18 mouse cellular contexts compared by ENCODE assay signal in genomic region chr10:57638250-57638649, GRCm38 (mm10). TPM values are rescaled to one million over a fixed set of nuclear protein-coding genes. Genes with fewer than 3 reads are reported as not detected.
"Had no signal": no experiment of that assay in that cellular context is flagged by ENCODE, and none has a peak within 500 bp of the region (broad histone marks: within the 10 kb centered on the region; RNA-seq: fewer than 3 reads in every experiment).

No protein-coding gene starts in this region.

- H3K9ac ChIP-seq: liver, embryonic 13.5 days; liver, embryonic 15.5 days; liver, postnatal 0 days; lung, embryonic 15.5 days; neural tube, embryonic 12.5 days had no signal

- H3K27me3 ChIP-seq: liver, embryonic 13.5 days; liver, embryonic 15.5 days; lung, embryonic 15.5 days; megakaryocyte, embryonic 14.5 days; neural tube, embryonic 12.5 days had no signal

- H3K4me2 ChIP-seq: liver, embryonic 13.5 days; liver, embryonic 15.5 days; lung, embryonic 15.5 days; midbrain, embryonic 11.5 days; neural tube, embryonic 12.5 days had no signal

- H3K36me3 ChIP-seq: liver, embryonic 13.5 days; liver, embryonic 15.5 days; lung, embryonic 15.5 days; neural tube, embryonic 12.5 days had no signal

- H3K4me3 ChIP-seq: liver, embryonic 13.5 days; liver, embryonic 15.5 days; lung, embryonic 15.5 days; megakaryocyte, embryonic 14.5 days; myocyte; neural tube, embryonic 12.5 days had no signal

- H3K9me3 ChIP-seq: liver, embryonic 13.5 days; liver, embryonic 15.5 days; lung, embryonic 15.5 days; megakaryocyte, embryonic 14.5 days; neural tube, embryonic 12.5 days had no signal

- H3K4me1 ChIP-seq: liver, embryonic 13.5 days; liver, embryonic 15.5 days; lung, embryonic 15.5 days; neural tube, embryonic 12.5 days had no signal

- H3K27ac ChIP-seq: liver, embryonic 13.5 days; liver, embryonic 15.5 days; lung, embryonic 15.5 days; neural tube, embryonic 12.5 days had no signal

- DNase-seq: liver, embryonic 13.5 days; liver, postnatal 0 days; lung, adult 2 months; lung, postnatal 14 days; lung, postnatal 36 days; midbrain, embryonic 14.5 days; right cerebral cortex, postnatal 14 days; thymus, adult 18-20 months; thymus, postnatal 14 days; thymus, postnatal 36 days had no signal

- ATAC-seq: liver, postnatal 0 days; lung, postnatal 0 days; midbrain, embryonic 16.5 days had no signal

RNA-seq across cellular contexts. Expression of gene Pkib, which starts 6.5 kb away (rescaled TPM):
- polyA plus RNA-seq: myocyte had no signal
